Mouse (Mus musculus): Measurements from ENCODE around the gene Akr1d1.

Gene Akr1d1

DNA sequence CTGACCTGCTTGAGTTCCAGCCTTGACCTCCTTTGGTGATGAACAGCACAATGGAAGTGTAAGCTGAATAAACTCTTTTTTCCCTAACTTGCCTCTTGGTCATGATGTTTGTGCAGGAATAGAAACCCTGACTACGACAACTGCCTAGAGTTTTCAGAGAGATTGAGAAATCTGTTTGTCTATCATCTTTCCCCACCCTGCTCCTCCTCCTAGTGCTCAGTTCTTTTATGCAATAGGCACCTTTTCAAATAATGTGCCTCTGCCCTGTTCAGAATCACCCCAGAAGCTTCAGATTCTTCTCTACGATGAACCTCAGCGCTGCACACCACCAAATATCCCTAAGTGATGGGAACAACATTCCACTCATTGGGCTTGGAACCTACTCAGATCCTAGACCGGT lies at the start of gene Akr1d1:
Akr1d1 (plus strand) TSS at position 234 of the 400 bp plus-strand sequence.
- no peak for DNase-seq

- DNase-seq: no peak
Observed at GRCm38 (mm10) chr6:37481147-37481546, 48.8 kb upstream of the Akr1d1 start.

- no peak for DNase-seq
Observed at GRCm38 (mm10) chr6:37483262-37483661, 46.7 kb upstream of the Akr1d1 start.

DNA sequence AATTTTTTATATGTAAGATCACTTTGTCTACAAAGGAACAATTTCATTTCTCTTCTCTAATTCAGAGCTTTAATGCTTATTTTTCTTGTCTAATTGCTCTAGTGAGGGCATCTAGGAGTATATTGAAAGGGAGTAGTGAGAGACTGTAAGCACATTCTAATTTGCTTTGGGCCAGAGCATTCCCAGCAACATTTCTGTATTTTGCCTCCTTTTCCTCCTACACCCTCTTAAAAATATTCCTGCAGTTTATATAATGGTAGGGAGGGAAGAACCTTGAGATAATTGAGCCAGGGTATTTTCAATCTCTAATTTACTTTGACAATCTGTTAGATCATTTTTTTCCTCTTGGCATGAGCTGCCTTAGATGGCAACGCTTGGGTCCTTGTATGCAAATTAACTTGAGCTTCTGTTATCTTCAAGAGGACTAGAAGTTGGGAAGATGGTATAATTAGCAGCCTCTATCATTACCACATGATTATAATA lies 45.3 kb upstream of the Akr1d1 start:
- no peak for DNase-seq

GRCm38 (mm10) chr6:37486502-37486901 lies 43.5 kb upstream of the Akr1d1 start:
- no peak for DNase-seq

GRCm38 (mm10) chr6:37492241-37492640 lies 37.7 kb upstream of the Akr1d1 start:
- no peak for DNase-seq

DNA sequence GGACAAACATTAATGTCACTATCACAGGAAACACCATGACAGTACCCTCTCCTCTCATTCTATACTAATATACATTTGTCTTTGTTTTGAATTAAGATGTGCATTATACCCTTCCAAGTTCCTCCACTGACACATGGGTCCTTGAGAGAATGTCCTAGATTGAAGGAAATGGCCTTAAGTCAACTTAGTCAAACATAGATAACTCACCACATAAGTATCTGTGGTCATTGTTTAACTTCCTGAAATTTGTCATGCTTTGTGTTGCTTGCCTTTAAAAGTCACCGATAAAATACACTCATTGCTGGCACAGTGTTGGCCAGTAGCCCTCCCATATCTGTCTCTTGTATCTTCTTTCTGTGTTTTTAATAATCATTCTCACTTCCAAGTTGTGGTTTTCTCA lies 35.0 kb upstream of the Akr1d1 start:
- no peak for DNase-seq

DNA sequence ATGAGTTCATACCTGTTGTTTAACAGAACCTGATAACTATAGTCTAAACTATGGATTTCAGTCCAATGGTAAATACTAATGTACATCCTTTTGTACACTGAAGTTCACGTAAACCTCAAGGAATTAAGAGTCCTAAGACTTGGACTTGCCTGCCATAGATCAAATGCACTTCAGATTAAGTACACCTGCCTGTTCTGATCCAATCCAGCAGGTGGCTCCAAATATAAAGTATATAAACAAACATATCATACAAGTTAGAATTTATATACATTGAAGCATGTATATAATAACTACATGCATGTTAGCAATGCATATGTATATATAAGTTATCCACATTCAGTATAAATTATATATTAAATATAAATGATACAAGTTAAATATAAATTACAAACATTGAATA lies 33.1 kb upstream of the Akr1d1 start:
- DNase-seq: no peak

DNA sequence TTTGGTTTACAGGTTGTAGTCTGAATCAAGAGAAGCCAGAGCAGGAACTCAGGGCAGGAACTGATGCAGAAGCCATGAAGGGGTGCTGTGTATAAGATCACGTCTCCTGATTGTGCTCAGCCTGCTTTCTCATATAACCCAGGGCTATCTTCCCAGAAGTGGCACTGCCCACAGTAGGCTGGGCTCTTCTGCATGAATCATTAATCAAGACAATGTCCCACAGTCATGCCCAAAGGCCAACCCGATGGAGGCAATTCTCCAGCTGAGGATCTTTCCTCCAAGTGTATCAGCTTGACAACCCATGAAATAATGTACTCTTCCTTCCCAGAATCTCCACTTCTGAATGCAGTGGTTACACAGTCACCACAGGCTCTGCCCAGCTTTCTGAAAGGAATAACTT lies 24.4 kb upstream of the Akr1d1 start:
- no peak for DNase-seq

DNA sequence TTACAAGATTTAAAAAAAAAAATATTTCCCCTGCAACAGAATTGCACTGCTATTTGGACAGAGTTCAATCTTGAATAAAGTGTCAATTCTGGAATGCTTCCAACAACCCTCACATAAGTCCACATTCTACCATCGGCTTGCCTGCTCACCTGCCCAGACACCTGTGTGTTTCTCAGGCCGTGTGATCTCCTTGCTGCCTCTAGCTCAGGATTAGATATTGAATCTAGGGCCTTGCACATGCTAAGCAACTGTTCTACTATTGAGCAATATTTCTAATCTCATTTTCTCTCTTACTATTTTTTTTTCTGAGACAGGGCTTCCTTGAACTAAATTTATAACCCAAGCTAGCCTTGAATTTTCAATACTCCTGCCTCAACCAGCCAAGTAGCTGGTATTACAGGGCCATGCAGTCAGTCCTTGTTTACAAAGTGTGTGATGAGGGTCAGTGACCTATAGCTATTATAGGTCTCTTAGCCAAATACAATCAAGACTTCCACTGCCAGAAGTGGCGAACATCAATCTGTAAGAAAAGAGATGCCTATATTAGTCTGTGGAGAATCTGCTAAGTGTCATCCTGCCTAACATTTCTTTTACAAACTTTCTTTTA lies 23.0 kb upstream of the Akr1d1 start:
- no peak for DNase-seq

DNA sequence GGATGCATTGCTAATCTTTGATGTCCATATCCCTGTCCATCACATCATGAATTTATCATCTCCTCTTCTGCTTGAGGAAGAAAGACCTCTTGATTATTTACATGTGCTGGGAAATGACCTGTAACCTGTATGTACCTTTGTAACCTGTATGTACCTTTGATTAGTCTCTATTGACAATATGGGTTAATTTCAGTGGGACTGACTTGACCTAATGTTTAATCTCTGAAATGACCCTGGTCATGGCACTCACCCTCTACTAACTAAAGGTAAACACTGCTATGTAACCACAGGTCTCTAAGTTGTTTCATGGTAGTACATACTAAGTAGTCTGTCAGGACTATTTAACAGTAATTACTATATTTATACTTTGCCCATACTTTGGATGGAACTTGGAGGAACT lies 19.2 kb upstream of the Akr1d1 start:
- no peak for DNase-seq

- no peak for DNase-seq
Observed at GRCm38 (mm10) chr6:37520631-37521375, 9.2 kb upstream of the Akr1d1 start.

DNA sequence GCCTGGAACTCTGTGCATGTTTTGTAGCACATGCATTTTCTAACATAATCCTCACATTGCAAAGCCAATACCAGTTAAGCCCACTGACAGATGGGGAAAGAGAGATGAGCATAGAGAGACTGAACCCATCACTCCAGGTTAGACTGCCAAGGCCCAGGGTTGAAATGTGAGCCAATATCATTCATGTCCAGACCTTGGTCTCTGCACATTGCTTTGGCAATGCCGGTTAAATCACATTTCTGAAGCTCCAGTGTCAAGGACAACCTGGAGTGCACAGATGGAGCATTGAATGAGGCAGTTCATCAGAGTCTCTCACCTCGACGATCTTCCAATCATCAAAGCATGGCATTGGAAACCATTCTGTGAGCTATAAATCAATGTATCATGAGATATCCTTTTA lies 2.1 kb downstream of the Akr1d1 start:
- no peak for DNase-seq

- no peak for DNase-seq
Observed at GRCm38 (mm10) chr6:37536831-37537230, 6.9 kb downstream of the Akr1d1 start.

GRCm38 (mm10) chr6:37537801-37538200 lies 7.8 kb downstream of the Akr1d1 start:
- no peak for DNase-seq

GRCm38 (mm10) chr6:37538792-37539191 lies 8.8 kb downstream of the Akr1d1 start:
- DNase-seq: no peak

DNA sequence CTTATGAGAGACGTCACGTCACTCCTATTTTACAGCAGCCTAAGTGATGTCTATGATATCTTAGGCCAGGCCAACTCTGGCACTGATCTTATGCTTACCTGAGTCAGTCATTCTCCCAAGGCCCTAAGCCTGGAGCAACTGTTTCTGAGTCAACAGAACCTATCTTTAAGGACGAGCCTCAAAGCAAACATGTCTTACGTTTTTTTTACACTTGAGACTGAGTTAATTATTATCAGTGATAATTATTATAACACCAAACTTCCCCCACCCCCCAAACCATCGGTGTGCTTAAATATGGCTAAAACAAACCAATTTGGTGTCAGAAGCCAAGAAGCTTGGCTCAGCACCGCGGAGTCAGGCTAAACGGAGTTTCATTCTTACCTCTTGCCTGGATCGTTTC lies 9.4 kb downstream of the Akr1d1 start:
- DNase-seq: no peak

- DNase-seq: no peak
Observed at GRCm38 (mm10) chr6:37540113-37540512, 10.1 kb downstream of the Akr1d1 start.

DNA sequence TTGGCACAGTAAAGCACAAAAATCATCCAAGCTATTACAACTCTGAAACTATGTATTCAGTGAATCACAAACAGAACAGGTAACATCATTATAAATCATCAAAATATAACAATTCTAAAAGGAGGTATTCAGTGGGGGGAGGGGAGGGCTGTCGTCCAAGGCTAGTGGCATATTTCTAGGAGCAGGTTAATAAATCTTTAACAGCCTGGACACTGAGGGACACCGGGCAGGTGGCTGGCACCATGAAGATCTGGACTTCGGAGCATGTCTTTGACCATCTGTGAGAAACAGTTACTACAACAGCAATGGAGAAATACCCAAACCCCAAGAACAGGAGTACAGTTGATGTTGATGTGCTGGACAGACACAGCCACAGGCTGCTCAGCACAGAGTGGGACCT lies 11.2 kb downstream of the Akr1d1 start:
- DNase-seq: no peak

DNA sequence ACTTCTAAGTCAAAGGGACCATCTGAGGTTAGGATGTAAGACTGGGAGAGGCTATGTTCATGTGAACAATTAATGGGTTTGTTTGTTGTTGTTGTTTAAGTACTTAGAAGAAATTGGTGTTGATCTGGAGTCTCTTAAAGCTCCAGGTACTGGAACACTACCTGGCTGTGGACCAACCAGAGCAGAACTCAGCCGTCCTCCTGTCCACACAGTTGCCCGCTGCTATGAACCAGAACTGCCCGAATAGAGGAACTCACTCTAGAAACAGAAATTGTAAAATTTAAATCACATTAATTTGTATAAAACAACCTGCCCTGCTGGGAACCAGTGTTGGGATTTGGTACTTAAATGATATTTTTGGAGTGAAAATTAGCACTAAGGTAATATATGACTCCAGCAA lies 12.2 kb downstream of the Akr1d1 start:
- DNase-seq: no peak

DNA sequence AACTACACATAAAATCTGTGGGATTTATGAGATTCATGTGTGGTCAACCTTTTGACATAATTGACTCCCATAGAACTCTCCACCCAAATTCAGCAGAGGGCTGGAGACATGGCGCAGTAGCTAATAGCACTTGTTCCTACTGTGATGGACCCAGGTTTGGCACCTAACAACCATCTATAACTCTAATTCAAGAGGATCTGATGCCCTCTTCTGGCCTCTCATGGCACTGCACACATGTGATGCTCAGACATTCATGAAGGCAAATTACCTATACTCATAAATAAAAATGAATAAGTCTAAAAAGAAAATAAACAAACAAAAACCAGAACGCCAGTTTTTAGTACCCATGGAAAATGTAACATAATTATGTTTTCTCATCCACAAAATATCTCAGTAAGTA lies 22.8 kb downstream of the Akr1d1 start:
- DNase-seq: no peak

DNA sequence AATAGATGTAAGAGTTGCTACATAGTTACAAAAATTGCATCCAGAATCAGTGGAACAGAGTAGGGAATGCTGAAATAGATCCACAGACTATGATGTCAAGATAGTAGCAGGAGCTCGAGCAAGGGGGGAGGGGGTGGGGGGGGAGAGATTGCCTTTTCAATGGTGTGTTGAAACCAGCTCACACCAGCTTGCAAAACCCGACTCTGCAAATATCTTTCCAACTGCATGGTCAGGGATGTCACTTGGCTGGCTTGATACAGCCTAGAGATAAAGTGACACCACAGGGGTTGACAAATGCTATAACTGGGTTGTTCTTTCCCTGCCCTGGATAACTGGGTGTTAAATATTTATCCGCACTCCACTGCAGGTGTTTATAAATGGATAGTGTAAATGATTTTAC lies 24.0 kb downstream of the Akr1d1 start:
- DNase-seq: no peak

GRCm38 (mm10) chr6:37554327-37554726 lies 24.4 kb downstream of the Akr1d1 start:
- DNase-seq: no peak

- DNase-seq: no peak
Observed at GRCm38 (mm10) chr6:37563861-37564260, 33.9 kb downstream of the Akr1d1 start.

GRCm38 (mm10) chr6:37567363-37567762 lies 37.4 kb downstream of the Akr1d1 start:
- no peak for DNase-seq

All from cerebellum, adult 8-10 months (tissue).